Mouse (Mus musculus): ENCODE data around the gene Slc5a10. TPM values are rescaled to one million over a fixed set of nuclear protein-coding genes. Genes with fewer than 3 reads are reported as not detected.
A peak's percentile ranks its signal among the peaks of the same experiment; 100 is the strongest.

The Slc5a10 gene
- under 1 TPM; 0.23 to 0.55 (median 0.41) TPM for total RNA-seq (2022)

DNA sequence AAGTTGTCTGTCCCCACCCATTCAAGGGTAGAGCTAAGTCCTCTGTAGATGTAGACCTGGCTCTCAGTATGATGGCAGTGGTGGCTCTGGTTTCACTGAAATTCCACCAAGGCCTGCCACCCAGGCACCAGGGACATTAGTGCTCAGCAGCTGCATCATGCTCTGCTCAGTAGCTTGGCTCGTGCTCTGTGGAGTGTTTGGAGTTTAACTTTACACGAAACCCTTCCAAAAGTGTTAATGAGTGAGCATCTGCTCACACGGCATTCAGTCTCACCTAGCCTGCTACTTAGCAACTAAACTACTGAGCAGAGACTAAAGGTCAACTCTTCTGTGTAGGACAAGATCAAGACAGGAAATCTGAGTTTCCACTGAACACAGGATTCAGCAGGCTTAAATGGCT is at the start of gene Slc5a10:
Slc5a10 (minus strand) TSS at position 191 of the 400 bp plus-strand sequence.
- DNase-seq (ENCODE audit: low spot score in 2 of 2): no peak

GRCm38 (mm10) chr11:61761584-61762407 is 41.2 kb upstream of the Slc5a10 start, which contains the start of gene Prpsap2:
Gene Prpsap2, minus strand, starts transcription at chr11:61762088.
- peak; percentile 96 to 97 for DNase-seq (ENCODE audit: low spot score in 2 of 2)

- DNase-seq (ENCODE audit: low spot score in 2 of 2): no peak
Measured at GRCm38 (mm10) chr11:61760518-61760917, 39.9 kb upstream of the Slc5a10 start.

- no peak for DNase-seq (ENCODE audit: low spot score in 2 of 2)
Measured at GRCm38 (mm10) chr11:61757151-61757550, 36.5 kb upstream of the Slc5a10 start.

DNA sequence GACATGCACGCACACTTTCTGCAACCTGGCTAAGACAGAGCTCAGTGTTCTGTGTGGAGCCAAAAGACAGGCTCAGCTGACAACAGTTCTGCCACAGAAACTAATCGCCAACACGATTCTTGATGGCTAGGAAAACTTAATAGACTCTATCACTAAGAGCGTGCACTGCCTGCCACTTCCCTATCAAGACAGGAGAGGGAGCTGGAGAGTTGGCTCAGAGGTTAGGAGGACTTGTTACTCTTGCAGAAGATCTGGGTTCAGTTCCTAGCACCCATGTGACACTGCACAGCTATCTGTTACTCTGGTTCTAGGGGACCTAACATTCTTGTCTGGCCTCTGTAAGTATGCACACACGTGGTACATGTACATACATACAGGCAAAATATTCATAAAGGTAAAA is 31.0 kb upstream of the Slc5a10 start:
- DNase-seq (ENCODE audit: low spot score in 2 of 2): no peak

DNA sequence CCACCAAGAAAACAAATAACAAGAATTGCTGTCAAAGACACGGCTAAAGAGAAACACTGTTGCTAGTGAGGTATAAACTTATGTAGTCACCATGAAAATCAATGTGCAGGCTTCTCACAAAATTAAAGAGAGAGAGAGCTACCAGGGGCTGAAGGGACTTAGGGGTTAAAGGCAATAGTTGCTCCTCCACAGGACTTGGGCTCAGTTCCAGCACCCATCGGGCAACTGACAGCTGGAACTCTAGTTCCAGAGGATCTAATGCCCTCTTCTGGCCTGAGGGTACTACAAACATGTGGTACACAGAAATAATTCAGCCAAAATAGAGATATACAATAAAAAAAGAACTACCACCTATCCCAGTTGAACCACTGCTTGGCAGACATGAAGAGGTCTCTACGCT is 26.5 kb upstream of the Slc5a10 start:
- no peak for DNase-seq (ENCODE audit: low spot score in 2 of 2)

DNA sequence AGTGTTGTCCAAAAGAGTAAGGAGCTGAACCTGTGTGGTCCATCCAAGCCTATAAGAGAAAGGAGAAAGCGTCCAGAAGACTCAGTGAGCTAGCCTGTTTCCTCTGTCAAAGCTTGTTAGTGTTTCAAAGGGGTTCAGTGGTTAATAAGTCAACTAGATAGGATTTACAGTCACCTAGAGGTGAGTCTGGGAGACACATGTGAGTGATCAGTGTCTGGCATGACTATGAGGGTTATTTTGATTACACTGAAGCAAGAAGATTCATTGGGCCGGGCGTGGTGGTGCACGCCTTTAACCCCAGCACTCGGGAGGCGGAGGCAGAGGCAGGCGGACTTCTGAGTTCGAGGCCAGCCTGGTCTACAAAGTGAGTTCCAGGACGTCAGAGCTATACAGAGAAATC is 25.2 kb upstream of the Slc5a10 start:
- no peak for DNase-seq (ENCODE audit: low spot score in 2 of 2)

DNA sequence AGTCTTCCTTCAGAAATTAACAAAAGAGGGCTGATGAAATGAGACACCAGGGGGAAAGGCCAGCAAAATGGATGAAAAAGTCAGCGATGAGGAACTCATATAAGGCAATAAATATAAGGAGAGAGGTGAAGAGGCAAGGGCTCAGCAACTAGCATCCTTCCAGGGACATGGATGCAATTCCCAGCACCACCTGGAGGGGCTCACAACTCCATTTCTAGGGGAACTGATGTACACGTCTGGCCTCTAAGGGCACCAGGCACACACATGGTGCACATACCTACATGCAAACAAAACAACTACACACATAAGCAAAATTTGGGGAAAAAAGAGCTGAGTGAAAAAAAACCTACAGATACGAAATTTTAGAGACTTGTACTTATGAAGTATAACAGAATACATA is 23.8 kb upstream of the Slc5a10 start:
- DNase-seq (ENCODE audit: low spot score in 2 of 2): no peak

GRCm38 (mm10) chr11:61743768-61744167 is 23.1 kb upstream of the Slc5a10 start:
- no peak for DNase-seq (ENCODE audit: low spot score in 2 of 2)

DNA sequence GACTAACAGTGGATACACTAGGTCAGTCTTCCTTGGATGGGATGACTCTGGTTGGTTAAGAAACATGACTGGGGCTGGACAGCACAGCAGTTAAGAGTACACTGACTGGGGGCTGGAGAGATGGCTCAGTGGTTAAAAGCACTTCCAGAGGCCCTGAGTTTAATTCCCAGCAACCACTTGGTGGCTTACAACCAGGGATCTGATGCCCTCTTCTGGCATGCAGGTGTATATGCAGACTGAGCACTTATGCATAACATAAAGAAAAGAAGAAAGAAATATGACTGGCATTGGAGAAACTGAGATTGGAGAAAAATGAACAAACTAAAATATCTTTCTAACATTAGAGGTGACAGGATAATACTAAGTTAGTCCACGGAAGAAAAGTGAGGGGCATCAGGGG is 19.9 kb upstream of the Slc5a10 start:
- DNase-seq (ENCODE audit: low spot score in 2 of 2): no peak

DNA sequence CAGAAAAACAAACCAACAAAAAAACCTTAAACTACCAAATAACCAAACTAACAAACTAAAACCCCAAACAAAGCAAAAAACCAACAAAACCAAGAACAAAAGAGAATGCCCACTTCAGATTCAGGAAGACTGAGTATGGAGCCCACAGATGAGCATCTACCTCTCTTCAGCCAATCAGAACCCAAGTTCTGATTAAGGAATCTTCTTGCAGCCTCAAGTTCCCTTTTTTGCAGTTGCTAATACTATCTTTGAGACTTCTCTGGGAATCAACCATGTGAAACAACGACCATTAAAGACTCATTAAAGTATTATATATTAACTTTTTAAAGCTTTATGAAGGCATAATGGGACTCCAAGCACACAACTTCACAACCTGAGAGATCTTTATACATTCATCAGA is 16.7 kb upstream of the Slc5a10 start:
- DNase-seq (ENCODE audit: low spot score in 2 of 2): no peak

DNA sequence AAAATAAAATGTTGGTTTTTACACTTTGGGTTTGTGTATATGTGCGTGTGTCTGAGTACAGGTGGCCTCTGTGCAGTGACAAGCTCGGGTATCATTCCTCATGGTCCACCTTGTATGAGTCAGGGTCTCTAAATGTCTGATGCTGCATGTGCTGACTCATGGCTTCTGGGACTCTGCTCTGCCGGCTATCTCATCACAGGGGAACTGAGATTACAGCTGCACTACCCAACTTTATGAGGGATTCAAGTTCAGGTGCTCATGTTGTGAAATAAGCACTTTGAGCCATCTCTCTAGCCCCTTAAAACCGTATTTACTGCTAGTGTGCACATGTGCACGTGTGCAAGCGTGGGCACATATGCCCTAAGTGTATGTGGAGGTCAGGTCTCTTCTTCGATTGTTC is 12.0 kb upstream of the Slc5a10 start:
- no peak for DNase-seq (ENCODE audit: low spot score in 2 of 2)

- no peak for DNase-seq (ENCODE audit: low spot score in 2 of 2)
Measured at GRCm38 (mm10) chr11:61728037-61728436, 7.4 kb upstream of the Slc5a10 start.

DNA sequence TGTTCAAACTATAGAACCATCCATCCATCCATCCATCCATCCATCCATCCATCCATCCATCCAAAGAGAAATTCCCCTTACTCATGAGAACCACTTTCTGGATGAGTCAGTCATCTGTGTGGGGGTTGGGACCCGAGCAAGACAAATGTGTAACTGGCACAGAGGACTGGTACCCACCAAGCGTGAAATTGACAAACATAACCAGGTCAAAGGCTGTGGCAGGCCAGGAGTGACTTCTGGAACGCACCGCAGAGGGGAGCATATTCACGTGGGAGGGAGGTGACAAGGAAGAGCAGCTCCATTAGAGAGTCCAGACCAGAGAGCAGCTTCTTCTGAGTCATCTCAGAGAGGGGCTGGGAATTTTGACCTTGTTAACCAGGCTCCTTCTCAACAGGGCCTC is 1.5 kb upstream of the Slc5a10 start:
- no peak for DNase-seq (ENCODE audit: low spot score in 2 of 2)

DNA sequence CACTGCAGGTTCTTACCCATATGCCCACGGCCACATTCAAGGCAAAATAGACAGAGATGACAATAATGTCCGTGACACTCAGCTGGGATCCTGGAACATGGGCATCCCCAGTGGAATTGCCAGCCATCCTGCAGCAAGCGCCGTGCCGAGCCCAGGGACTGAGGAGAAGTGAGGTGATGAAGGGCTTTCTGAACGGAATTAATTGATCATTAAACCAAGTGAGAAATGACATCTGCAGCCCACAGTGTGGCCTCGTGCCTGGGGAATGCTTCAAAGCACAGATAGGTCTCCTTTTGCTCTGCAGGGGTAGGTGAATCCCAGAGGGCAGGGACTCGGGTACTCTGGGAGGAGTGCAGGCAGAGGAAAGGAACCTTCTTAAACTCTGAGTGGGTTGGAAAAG is 800 bp downstream of the Slc5a10 start:
- no peak for DNase-seq (ENCODE audit: low spot score in 2 of 2)

- no peak for DNase-seq (ENCODE audit: low spot score in 2 of 2)
Measured at GRCm38 (mm10) chr11:61719387-61719786, 1.2 kb downstream of the Slc5a10 start.

DNA sequence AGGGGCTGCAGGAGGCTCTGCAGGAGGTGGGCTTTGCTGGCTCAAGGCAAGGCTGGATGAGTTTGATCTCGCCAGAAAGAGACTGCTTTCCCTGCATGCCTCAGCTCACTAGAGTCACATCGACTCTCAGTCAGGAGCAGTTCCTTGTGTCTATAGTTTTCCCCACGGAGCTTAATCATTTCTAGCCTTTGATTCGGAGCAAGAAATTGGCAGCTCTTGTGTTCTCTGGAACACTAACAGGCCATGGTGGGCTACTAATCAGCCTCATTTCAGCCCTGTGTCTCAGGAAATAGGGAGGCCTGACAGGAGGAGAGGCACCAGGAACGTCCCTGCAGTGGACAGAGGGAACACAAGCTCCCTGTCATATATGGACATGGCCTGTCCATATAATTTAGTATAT is 2.6 kb downstream of the Slc5a10 start:
- DNase-seq (ENCODE audit: low spot score in 2 of 2): no peak

GRCm38 (mm10) chr11:61715130-61715529 is 5.5 kb downstream of the Slc5a10 start:
- DNase-seq (ENCODE audit: low spot score in 2 of 2): no peak

DNA sequence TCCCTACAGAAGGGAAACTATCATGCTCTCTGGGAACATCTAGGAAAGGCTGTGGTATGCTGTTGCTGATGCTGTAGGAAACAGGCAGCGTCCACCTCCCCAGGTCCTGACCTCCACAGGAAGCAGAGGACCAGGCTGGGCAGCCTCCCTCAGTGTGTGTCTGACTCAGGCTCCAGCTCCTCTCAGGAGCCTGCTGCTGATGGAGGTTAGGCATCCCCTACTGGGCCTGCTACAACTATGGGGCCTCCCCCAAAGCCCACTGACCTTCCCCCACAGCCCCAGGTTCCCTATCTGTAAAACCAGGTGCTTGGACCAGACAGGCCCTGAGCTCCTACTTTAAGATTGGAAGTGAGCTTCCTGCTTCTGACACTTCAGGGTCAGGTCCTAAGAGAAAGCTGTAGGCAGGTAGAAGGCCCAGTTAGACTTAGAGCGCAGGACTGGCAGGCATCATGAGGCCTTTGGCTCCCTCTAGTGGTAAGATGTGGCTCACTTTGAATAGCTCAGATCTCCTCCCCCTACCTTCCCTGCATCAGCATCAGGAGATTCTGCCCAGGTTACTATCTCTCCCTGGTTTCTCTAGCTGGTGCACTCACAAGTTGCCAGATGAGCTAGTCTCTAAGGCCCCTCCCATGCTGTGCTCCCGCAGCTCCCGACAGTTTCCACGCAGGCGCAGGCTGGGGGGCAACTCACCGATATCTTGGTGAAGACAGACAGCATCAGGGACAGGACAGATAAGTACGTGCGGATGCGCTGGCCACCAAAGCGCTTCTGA is 6.1 kb downstream of the Slc5a10 start:
- peak; percentile 48 to 77 for DNase-seq (ENCODE audit: low spot score in 2 of 2)

- DNase-seq (ENCODE audit: low spot score in 2 of 2): no peak
Measured at GRCm38 (mm10) chr11:61713157-61713855, 7.3 kb downstream of the Slc5a10 start.

DNA sequence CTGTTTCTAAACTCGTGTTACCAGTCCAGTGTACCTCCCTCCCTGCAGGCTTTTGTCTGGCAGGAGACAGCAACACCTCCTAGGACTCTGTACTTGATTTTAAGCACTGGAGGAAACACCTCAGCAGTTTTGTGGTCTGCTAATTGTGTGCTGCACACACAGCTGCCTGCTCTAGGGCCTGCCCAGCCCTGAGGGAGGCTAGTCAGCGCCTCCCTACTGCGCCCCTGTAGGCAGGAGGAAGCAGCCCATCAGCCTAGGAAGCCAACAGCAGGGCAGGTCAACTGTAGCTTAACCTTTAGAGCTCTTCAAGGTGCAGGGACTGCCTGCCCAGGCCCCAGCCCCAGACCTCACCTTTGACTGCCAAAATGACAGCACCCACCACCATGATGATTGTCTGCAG is 11.7 kb downstream of the Slc5a10 start:
- DNase-seq (ENCODE audit: low spot score in 2 of 2): no peak

- no peak for DNase-seq (ENCODE audit: low spot score in 2 of 2)
Measured at GRCm38 (mm10) chr11:61706232-61706631, 14.4 kb downstream of the Slc5a10 start.

All from layer of hippocampus, adult 8-10 months (tissue).